Mouse (Mus musculus) ovary, adult 2 months (tissue): ENCODE results near the gene Hsf2. TPM values are rescaled to one million over a fixed set of nuclear protein-coding genes. Genes with fewer than 3 reads are reported as not detected.

Experiments used
- polyA plus RNA-seq: library from polyadenylated mRNA; depleted of rRNA; stranded (reverse); fragments of >200 nt; gene quantifications from 2 replicates; pipeline ENCODE4 v1.2.3, GENCODE M21; 2012; rRNA removed

Hsf2 gene
- polyA plus RNA-seq = 5.2 and 5.3 TPM in 2 replicates

DNA sequence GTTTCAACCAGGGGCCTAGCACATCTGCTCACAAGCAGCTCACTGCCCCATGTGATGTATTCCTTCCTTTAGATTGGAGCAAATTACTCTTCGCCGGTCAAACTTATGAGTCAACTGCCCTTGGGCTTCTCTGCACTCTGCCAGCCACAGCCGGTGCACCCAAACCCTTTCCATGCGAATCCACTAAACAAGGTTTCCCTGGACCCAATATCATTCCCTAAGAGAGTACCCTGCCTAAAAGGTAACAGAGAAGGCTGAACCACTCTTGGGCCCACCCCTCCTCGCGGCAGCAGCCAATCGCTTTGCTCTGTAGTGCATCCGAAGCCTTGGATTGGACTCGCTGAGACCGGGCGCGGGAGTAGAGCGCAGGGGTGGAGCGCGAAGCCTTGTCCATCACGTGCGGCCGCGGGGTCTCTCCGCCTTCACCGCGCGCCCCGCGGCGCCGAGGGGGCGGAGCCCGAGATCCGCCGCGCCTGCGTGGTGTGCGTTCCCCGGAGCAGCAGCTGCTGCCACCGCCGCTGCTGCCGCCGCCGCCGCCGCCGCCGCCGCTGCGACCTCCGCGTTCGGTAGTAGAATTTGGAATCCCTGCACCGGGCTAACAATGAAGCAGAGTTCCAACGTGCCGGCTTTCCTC, at the start of gene Hsf2:
TSS of gene Hsf2 (plus strand) at position 478 of the 634 bp plus-strand sequence.

DNA sequence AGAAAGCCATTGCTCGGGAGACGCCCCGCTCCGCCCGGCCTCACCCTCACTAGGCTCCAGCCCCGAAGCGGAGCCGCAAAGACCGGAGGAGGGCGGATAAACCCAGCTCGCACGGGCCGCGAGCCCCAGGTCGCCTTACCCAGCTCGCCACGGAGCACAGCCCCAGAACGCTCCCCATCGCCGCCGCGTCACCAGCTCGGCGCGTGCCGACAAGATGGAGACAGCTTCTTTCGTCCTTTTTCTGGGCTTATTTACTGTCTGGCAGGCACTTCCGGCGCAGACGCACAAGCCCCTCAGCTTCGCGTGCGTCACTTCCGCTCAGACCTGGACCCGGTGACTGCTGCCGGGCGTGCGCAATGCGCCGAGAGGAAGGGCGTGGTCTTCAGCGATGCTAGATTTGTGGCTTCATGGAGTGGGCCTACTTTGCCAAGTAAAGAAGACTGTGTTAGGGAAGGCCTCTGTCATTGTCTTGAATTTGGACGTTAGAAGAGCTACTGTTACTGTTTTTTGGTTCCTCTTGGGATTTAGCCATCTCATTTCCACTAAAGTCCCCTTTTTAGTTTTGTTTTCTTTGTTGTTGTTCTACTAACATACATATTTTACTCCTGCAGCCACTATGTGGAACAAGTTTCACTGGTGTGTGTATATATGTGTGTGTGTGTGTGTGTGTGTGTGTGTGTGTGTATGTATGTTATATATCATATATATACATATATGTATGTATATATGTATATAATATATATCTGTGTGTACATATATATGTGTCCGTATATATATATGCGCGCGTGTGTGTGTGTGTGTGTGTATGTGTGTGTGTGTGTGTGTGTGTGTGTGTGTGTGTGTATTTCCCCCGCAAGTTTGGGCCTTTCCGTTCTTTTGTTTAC, 46.3 kb downstream of the Hsf2 start, which contains the start of gene Serinc1:
TSS of gene Serinc1 (minus strand) at position 313 of the 884 bp plus-strand sequence.

Other genes with a start within 250 kb of the Hsf2 start
- 38.7 and 44.3 TPM in 2 replicates for gene Serinc1, start 46.1 kb downstream of the Hsf2 start, polyA plus RNA-seq
- gene Pkib, start 145.6 kb downstream of the Hsf2 start, polyA plus RNA-seq = 0.33 and 0.93 TPM in 2 replicates